Mouse (Mus musculus) left cerebral cortex, postnatal 36 days (tissue): Measurements from ENCODE around the gene Klk13. TPM values are rescaled to one million over a fixed set of nuclear protein-coding genes. Genes with fewer than 3 reads are reported as not detected.

Source experiments
- DNase-seq, 2 experiments: peaks; one replicate each; pipeline ENCODE4 v3.0.0; 2021 to 2022; ENCODE audit warnings: low spot score in 2 of 2, mixed read lengths in 1 of 2
- intact Hi-C: fragments of 180-260 bp; cut with DNase I; formaldehyde crosslinking; loops from one replicate; pipeline ENCODE4 v1.15.1; 2025
- total RNA-seq, 2 experiments: library from RNA; stranded (reverse); gene quantifications; 2 replicates each; pipeline ENCODE4 v1.2.3; 2021

Gene Klk13
- total RNA-seq, 2 experiments from 2014 or later: not detected

GRCm38 (mm10) chr7:43768597-43768996, 56.2 kb downstream of the Klk13 start, which contains the start of gene Klk12:
TSS of gene Klk12 (plus strand) at chr7:43768897.
- no peak for DNase-seq
- intact Hi-C loops: no loop called here

GRCm38 (mm10) chr7:43769636-43770035, 57.3 kb downstream of the Klk13 start:
- DNase-seq: no peak
- intact Hi-C loops: no loop called here

- intact Hi-C loops: no loop called here
Measured at GRCm38 (mm10) chr7:43770701-43771100, 58.3 kb downstream of the Klk13 start.

GRCm38 (mm10) chr7:43771916-43772315, 59.5 kb downstream of the Klk13 start:
- intact Hi-C loops: no loop called here
- DNase-seq: no peak

More at GRCm38 (mm10) chr7:43770701-43771100, 58.3 kb downstream of the Klk13 start:
- no peak for DNase-seq

GRCm38 (mm10) chr7:43772901-43773300, 60.5 kb downstream of the Klk13 start:
- no peak for DNase-seq
- intact Hi-C loops: no loop called here

- intact Hi-C loops: no loop called here
- DNase-seq: no peak
Measured at GRCm38 (mm10) chr7:43774364-43774763, 62.0 kb downstream of the Klk13 start, which contains the start of gene Klk11. TSS of gene Klk11 (plus strand) at chr7:43774604.

GRCm38 (mm10) chr7:43774802-43775201, 62.4 kb downstream of the Klk13 start:
- intact Hi-C loops: no loop called here
- no peak for DNase-seq

GRCm38 (mm10) chr7:43775311-43776057, 63.1 kb downstream of the Klk13 start:
- DNase-seq: no peak
- intact Hi-C loops: no loop called here

- DNase-seq: no peak
- intact Hi-C loops: no loop called here
Measured at GRCm38 (mm10) chr7:43776506-43776905, 64.1 kb downstream of the Klk13 start.

Other genes with a start within 250 kb of the Klk13 start
- gene Vsig10l, start 249.4 kb upstream of the Klk13 start, total RNA-seq: 1 to 10 TPM; 2.2 to 2.6 TPM
- gene Iglon5, start 222.5 kb upstream of the Klk13 start, total RNA-seq: 10 to 100 TPM; 27.3 to 28.1 TPM
- gene 4931406B18Rik, start 206.6 kb upstream of the Klk13 start, total RNA-seq: not detected
- 1 to 10 TPM; 3.1 to 3.8 TPM for gene Cd33, start 168.1 kb upstream of the Klk13 start, total RNA-seq
- 1 to 10 TPM; 4.0 to 4.6 TPM for gene Zfp658, start 150.3 kb upstream of the Klk13 start, total RNA-seq
- gene Zfp719, start 133.0 kb upstream of the Klk13 start, total RNA-seq: 10 to 100 TPM; 18.7 to 19.1 TPM
- gene Zfp819, start 105.4 kb upstream of the Klk13 start, total RNA-seq: under 1 TPM in 1 of 2 experiments, not detected in 1; 0.43 TPM
- gene Ceacam18, start 77.9 kb upstream of the Klk13 start, total RNA-seq: not detected
- 1 to 10 TPM in 1 of 2 experiments, under 1 TPM in 1; 1.00 to 1.4 TPM for gene Siglece, start 52.4 kb upstream of the Klk13 start, total RNA-seq
- gene Ctu1, start 40.6 kb upstream of the Klk13 start, total RNA-seq: 1 to 10 TPM; 8.3 to 8.7 TPM
- not detected for gene Klk14, start 22.1 kb upstream of the Klk13 start, total RNA-seq
- not detected for gene Klk12, start 56.3 kb downstream of the Klk13 start, total RNA-seq
- not detected for gene Klk11, start 62.0 kb downstream of the Klk13 start, total RNA-seq
- gene Klk10, start 68.5 kb downstream of the Klk13 start, total RNA-seq: not detected
- not detected for gene Klk9, start 79.3 kb downstream of the Klk13 start, total RNA-seq
- gene Klk8, start 85.0 kb downstream of the Klk13 start, total RNA-seq: 1 to 10 TPM; 1.3 to 3.6 TPM
- gene Klk7, start 98.7 kb downstream of the Klk13 start, total RNA-seq: not detected
- 1 to 10 TPM; 1.0 to 1.8 TPM for gene Klk6, start 111.9 kb downstream of the Klk13 start, total RNA-seq
- gene Klk5, start 129.4 kb downstream of the Klk13 start, total RNA-seq: not detected
- not detected for gene Klk4, start 168.6 kb downstream of the Klk13 start, total RNA-seq
- not detected for gene Klk15, start 221.2 kb downstream of the Klk13 start, total RNA-seq
- gene Klk1b8, start 238.1 kb downstream of the Klk13 start, total RNA-seq: not detected